Mouse (Mus musculus) neural tube, embryonic 11.5 days (tissue): ENCODE data around the gene Anp32e. TPM values are rescaled to one million over a fixed set of nuclear protein-coding genes. Genes with fewer than 3 reads are reported as not detected.
A peak's percentile ranks its signal among the peaks of the same experiment; 100 is the strongest.

Experiments used
- ATAC-seq: fragments of 200-750 bp; cut with Nextera tagmentation; 2 replicates; pipeline ENCODE4 v1.8.0; 2017; ENCODE audit warnings: moderate number of reproducible peaks, mild to moderate bottlenecking, moderate TSS enrichment, moderate library complexity; ENCODE audit not compliant: insufficient read depth, low FRiP score, low TSS enrichment
- DNase-seq: peaks from one replicate; pipeline ENCODE4 v3.0.0-alpha.2; 2015; ENCODE audit warnings: low spot score
- H3K27ac ChIP-seq: fragments of 300-500 bp; sonication (generic); 2 replicates; pipeline ENCODE4 v1.5.1; 2014; ENCODE audit warnings: low read depth, mild to moderate bottlenecking, low read length
- H3K27me3 ChIP-seq: fragments of 300-500 bp; sonication (generic); 2 replicates; pipeline ENCODE4 v1.6.1; 2014; ENCODE audit warnings: mild to moderate bottlenecking, low read length, mixed read lengths; ENCODE audit not compliant: control insufficient read depth, insufficient read depth
- H3K36me3 ChIP-seq: fragments of 300-500 bp; sonication (generic); 2 replicates; pipeline ENCODE4 v1.6.1; 2014; ENCODE audit warnings: mild to moderate bottlenecking, low read length, moderate library complexity, mixed read lengths; ENCODE audit not compliant: control insufficient read depth, insufficient read depth
- H3K4me1 ChIP-seq: fragments of 300-500 bp; sonication (generic); 2 replicates; pipeline ENCODE4 v1.6.1; 2014; ENCODE audit warnings: low read length, mixed read lengths; ENCODE audit not compliant: control insufficient read depth, insufficient read depth
- H3K4me2 ChIP-seq: fragments of 300-500 bp; sonication (generic); 2 replicates; pipeline ENCODE4 v1.6.1; 2014; ENCODE audit warnings: low read depth, mild to moderate bottlenecking, moderate library complexity
- H3K4me3 ChIP-seq: fragments of 300-500 bp; sonication (generic); 2 replicates; pipeline ENCODE4 v1.5.1; 2014; ENCODE audit warnings: low read depth, low read length
- H3K9ac ChIP-seq: fragments of 300-500 bp; sonication (generic); 2 replicates; pipeline ENCODE4 v1.6.1; 2014; ENCODE audit warnings: mild to moderate bottlenecking, low read length
- H3K9me3 ChIP-seq: fragments of 300-500 bp; sonication (generic); 2 replicates; pipeline ENCODE4 v1.6.1; 2016; ENCODE audit warnings: low read length; ENCODE audit not compliant: control insufficient read depth
- WGBS: fragments of 180-500 bp; shearing (Covaris S2); extraction: QIAGEN DNeasy Blood & Tissue Kit; methylation state at CpG from one replicate; pipeline ENCODE4 v1.1.7; 2014; 5-methylcytosine and 5-hydroxymethylcytosine counted together
- polyA plus RNA-seq: library from polyadenylated mRNA; unstranded; fragments of >200 nt; fragmentation: Nextera tagmentation; extraction: Ambion mirVana; gene quantifications from 2 replicates; pipeline ENCODE4 v1.2.1, GENCODE M21; 2014

Anp32e gene
- polyA plus RNA-seq, 1 experiment from 2014 or later, result 131 TPM

DNA sequence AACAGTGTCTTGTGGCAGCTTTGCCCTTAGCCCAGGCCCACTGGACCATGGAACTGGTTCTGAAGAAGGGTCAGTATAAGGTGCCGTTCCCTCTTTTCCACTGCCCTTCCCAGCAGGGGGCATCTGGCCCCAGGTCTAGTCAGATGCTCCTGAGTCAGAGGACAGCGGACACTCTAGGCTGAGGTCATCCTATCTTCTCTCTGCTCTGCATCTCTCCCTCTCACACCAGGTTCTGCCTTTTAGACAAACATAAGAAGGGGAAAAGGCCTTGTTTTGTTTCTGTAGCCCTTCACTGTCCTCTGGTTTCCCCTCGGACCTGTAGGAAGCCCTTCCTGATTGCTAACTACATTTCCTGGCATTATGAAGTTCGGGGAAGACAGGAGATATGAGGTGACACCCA is 64.8 kb downstream of the Anp32e start:
- peaks cover 15% of the 10 kb centered on the region for H3K36me3 ChIP-seq
- peak overlapping the region; percentile 99 for H3K9ac ChIP-seq
- H3K27ac ChIP-seq, result 0 out of 2 replicates have a peak overlapping the region, but pooled peaks have one; percentile 1
- no peak for ATAC-seq
- 43% methylated on average over 4 of the region's 4 CpGs for WGBS
- no peaks in the 10 kb centered on the region for H3K9me3 ChIP-seq
- H3K4me3 ChIP-seq, result peak overlapping the region; percentile 86
- peaks cover 21% of the 10 kb centered on the region for H3K4me1 ChIP-seq
- H3K4me2 ChIP-seq, result peak overlapping the region; percentile 73
- no peaks in the 10 kb centered on the region for H3K27me3 ChIP-seq
- no peak for DNase-seq

DNA sequence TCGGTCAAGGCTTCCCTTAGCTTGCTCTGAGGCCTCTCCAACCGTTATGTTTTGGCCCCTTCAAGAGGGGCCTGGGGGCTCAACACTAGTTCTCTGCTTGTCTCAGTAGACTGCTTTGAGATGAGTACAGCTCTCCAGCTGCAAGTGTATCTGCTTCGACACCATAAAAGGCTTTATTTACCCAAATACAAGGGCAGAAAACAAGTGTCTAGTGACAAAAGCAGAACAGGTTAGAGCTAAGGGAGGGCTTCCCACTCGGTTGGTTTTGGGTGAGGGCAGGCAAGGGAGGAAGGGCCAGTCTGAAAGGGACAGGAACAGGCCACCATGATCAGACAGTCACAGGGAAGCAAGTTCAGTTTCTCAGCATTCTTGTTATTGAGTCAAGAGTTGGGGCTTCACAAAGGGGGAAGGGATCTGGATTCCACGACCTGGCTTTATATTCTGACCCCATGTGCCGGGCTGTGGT is 65.4 kb downstream of the Anp32e start:
- ATAC-seq (no peak), DNase-seq (peak; percentile 30)
- Histone ChIP-seq H3K4me1 (peaks cover 21% of the 10 kb centered on the region), H3K36me3 (peaks cover 11% of the 10 kb centered on the region), H3K27me3 (no peaks in the 10 kb centered on the region), H3K4me3 (peak overlapping the region; percentile 86), H3K4me2 (peak overlapping the region; percentile 73), H3K9me3 (no peaks in the 10 kb centered on the region), H3K9ac (peak overlapping the region; percentile 99), H3K27ac (peak overlapping the region; percentile 99)
- WGBS, result 15% methylated on average over 6 of the region's 6 CpGs

DNA sequence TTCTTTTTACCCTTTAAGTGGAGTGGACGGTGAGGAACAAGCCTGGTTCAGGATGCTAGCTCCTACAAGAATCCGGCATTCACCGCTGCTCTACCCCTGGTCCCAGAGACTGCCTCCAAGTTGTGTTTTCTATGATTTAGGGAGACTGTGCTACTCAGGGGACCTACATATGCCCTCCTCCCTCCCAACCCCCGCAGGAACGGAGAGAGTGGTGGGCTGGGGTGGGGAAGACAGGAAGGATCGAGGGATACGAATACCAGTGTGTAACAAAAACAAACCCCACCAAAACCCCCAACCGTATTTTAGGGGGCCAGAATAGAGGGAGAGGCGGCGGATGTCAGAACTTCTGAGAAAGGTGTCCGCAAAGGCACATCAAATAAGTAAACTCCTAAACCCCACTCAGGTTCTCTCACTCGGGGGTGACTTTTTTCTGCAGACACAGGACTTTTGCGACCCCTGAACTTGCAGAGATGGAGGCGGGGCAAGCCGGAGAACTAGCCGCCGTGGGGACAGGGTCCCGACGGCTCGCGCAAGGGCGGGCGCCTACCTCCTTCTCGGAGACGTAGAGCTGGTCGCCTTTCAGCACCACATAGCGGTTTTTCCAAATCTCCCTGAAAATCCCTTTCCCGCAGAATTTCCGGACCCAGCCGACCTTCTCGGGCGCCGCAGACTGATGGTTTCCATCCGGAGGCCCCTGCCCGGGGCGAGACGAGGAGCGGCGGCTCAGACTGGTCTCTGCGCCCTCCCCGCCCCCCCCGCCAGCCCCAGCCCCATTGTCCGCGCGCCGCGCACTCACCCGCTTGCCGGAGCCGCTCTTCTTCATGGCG is 66.1 kb downstream of the Anp32e start:
- ATAC-seq, result peak; percentile 67
- H3K4me1 ChIP-seq, result peaks cover 21% of the 10 kb centered on the region
- peak overlapping the region; percentile 99 for H3K9ac ChIP-seq
- H3K27ac ChIP-seq, result peak overlapping the region; percentile 99
- WGBS, result under 1% methylated on average over 40 of the region's 51 CpGs
- no peaks in the 10 kb centered on the region for H3K9me3 ChIP-seq
- H3K4me2 ChIP-seq, result peak overlapping the region; percentile 73
- H3K27me3 ChIP-seq, result no peaks in the 10 kb centered on the region
- H3K4me3 ChIP-seq, result peak overlapping the region; percentile 86
- peak; percentile 73 for DNase-seq
- H3K36me3 ChIP-seq, result peaks cover 8% of the 10 kb centered on the region

DNA sequence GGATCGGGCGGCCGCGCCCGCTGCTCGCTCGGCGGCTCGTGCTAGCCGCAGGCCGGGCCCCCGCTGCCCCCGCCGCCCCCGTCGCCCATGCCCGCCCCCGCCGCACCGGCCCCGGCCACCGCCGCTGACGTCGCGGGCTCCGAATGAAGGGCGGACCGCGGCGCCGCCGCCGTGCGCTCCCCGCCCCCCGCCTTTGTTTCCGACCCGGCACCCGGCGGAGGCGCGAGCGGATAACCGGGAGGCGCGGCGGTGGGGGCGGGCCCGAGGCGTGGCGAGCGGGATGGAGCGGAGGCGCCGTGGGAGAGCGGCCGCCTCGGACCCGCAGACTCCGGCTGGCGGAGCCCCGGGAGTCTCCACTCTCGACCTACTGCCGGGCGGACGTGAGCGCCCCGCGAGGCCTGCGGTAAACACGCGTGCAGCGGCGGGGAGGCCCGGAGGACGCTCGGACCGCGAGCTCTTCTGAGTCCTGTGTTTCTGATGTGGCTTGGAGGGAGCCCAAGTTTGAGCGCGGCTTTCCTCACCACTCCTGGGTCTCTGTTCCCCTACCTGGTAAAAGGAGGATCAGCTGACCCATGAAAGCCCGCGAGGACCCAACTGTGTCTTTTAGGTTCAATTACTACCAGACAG is 66.9 kb downstream of the Anp32e start, which contains the start of gene Plekho1:
TSS of gene Plekho1 (minus strand) at position 200 of the 627 bp plus-strand sequence.
- Histone ChIP-seq H3K36me3 (peaks cover under 1% of the 10 kb centered on the region; the same call in 1 of the 2 replicates), H3K27me3 (no peaks in the 10 kb centered on the region), H3K27ac (peak within 1 kb of the TSS; percentile 99), H3K9ac (peak within 1 kb of the TSS; percentile 99), H3K9me3 (no peaks in the 10 kb centered on the region), H3K4me3 (peak within 1 kb of the TSS; percentile 86), H3K4me2 (peak within 1 kb of the TSS; percentile 73), H3K4me1 (peaks cover 21% of the 10 kb centered on the region)
- WGBS, result under 1% methylated on average over 63 of the region's 84 CpGs
- ATAC-seq (peak; percentile 62), DNase-seq (peak; percentile 75)

GRCm38 (mm10) chr3:95996451-95997073 is 67.5 kb downstream of the Anp32e start:
- Histone ChIP-seq H3K27me3 (no peaks in the 10 kb centered on the region), H3K27ac (peak overlapping the region; percentile 99), H3K4me2 (peak overlapping the region; percentile 73), H3K4me1 (peaks cover 21% of the 10 kb centered on the region), H3K36me3 (no peaks in the 10 kb centered on the region), H3K9ac (peak overlapping the region; percentile 99), H3K4me3 (peak overlapping the region; percentile 86), H3K9me3 (no peaks in the 10 kb centered on the region)
- 8% methylated on average over 6 of the region's 6 CpGs for WGBS
- DNase-seq (no peak), ATAC-seq (no peak)

Other genes starting within 250 kb of the Anp32e start
- 0.42 and 0.82 TPM in 2 replicates for gene Adamtsl4, start 241.3 kb upstream of the Anp32e start, polyA plus RNA-seq
- gene Ecm1, start 189.7 kb upstream of the Anp32e start, polyA plus RNA-seq, result 20.5 and 21.5 TPM in 2 replicates
- gene Tars2, start 169.0 kb upstream of the Anp32e start, polyA plus RNA-seq, result 46.8 and 56.5 TPM in 2 replicates
- 21.1 and 21.6 TPM in 2 replicates for gene Rprd2, start 110.4 kb upstream of the Anp32e start, polyA plus RNA-seq
- 65.9 and 69.6 TPM in 2 replicates for gene Prpf3, start 73.4 kb upstream of the Anp32e start, polyA plus RNA-seq
- gene Mrps21, start 57.7 kb upstream of the Anp32e start, polyA plus RNA-seq, result 347 and 348 TPM in 2 replicates
- 3.3 and 5.0 TPM in 2 replicates for gene Ciart, start 47.0 kb upstream of the Anp32e start, polyA plus RNA-seq
- 10.8 and 14.6 TPM in 2 replicates for gene BC028528, start 37.2 kb upstream of the Anp32e start, polyA plus RNA-seq
- gene Aph1a, start 35.3 kb upstream of the Anp32e start, polyA plus RNA-seq, result 35.9 and 36.2 TPM in 2 replicates
- 35.7 and 36.5 TPM in 2 replicates for gene Car14, start 24.6 kb upstream of the Anp32e start, polyA plus RNA-seq
- gene Plekho1, start 66.8 kb downstream of the Anp32e start, polyA plus RNA-seq, result 72.8 and 79.5 TPM in 2 replicates
- 31.0 and 32.2 TPM in 2 replicates for gene Vps45, start 129.2 kb downstream of the Anp32e start, polyA plus RNA-seq
- 9.0 and 11.4 TPM in 2 replicates for gene Otud7b, start 175.3 kb downstream of the Anp32e start, polyA plus RNA-seq
- gene Mtmr11, start 232.8 kb downstream of the Anp32e start, polyA plus RNA-seq, result 7.1 and 11.7 TPM in 2 replicates
- 233 TPM in 2 replicates for gene Sf3b4, start 243.1 kb downstream of the Anp32e start, polyA plus RNA-seq